Mouse (Mus musculus) midbrain, embryonic 11.5 days (tissue): ENCODE measurements around the gene Rpl37a. TPM values are rescaled to one million over a fixed set of nuclear protein-coding genes. Genes with fewer than 3 reads are reported as not detected.
A peak's percentile ranks its signal among the peaks of the same experiment; 100 is the strongest.

Source experiments
- ATAC-seq: fragments of 200-750 bp; cut with Nextera tagmentation; 2 replicates; pipeline ENCODE4 v1.8.0; 2017; ENCODE audit warnings: moderate TSS enrichment, moderate library complexity; ENCODE audit not compliant: low FRiP score
- DNase-seq: peaks from one replicate; pipeline ENCODE4 v3.0.0; 2015; ENCODE audit warnings: low spot score; ENCODE audit errors: missing footprints
- H3K27ac ChIP-seq: fragments of 300-500 bp; sonication (generic); 2 replicates; pipeline ENCODE4 v1.5.1; 2014; ENCODE audit warnings: low read depth, low read length
- H3K27me3 ChIP-seq: fragments of 300-500 bp; sonication (generic); 2 replicates; pipeline ENCODE4 v1.6.1; 2014; ENCODE audit warnings: mild to moderate bottlenecking, low read length, moderate library complexity, mixed read lengths; ENCODE audit not compliant: control insufficient read depth, insufficient read depth
- H3K36me3 ChIP-seq: fragments of 300-500 bp; sonication (generic); 2 replicates; pipeline ENCODE4 v1.6.1; 2014; ENCODE audit warnings: mild to moderate bottlenecking, low read length, moderate library complexity, mixed read lengths; ENCODE audit not compliant: control insufficient read depth, insufficient read depth
- H3K4me1 ChIP-seq: fragments of 300-500 bp; sonication (generic); 2 replicates; pipeline ENCODE4 v1.6.1; 2014; ENCODE audit warnings: low read length; ENCODE audit not compliant: control insufficient read depth, insufficient read depth
- H3K4me2 ChIP-seq: fragments of 300-500 bp; sonication (generic); 2 replicates; pipeline ENCODE4 v1.6.1; 2014; ENCODE audit warnings: mild to moderate bottlenecking, moderate library complexity
- H3K4me3 ChIP-seq: fragments of 300-500 bp; sonication (generic); 2 replicates; pipeline ENCODE4 v1.5.1; 2014; ENCODE audit warnings: low read depth, low read length
- H3K9ac ChIP-seq: fragments of 300-500 bp; sonication (generic); 2 replicates; pipeline ENCODE4 v1.6.1; 2014; ENCODE audit warnings: low read length
- H3K9me3 ChIP-seq: fragments of 300-500 bp; sonication (generic); 2 replicates; pipeline ENCODE4 v1.6.1; 2016; ENCODE audit warnings: low read length; ENCODE audit not compliant: control insufficient read depth
- WGBS: fragments of 180-500 bp; shearing (Covaris S2); extraction: QIAGEN DNeasy Blood & Tissue Kit; methylation state at CpG from one replicate; pipeline ENCODE4 v1.1.7; 2014; 5-methylcytosine and 5-hydroxymethylcytosine counted together
- polyA plus RNA-seq: library from polyadenylated mRNA; unstranded; fragments of >200 nt; fragmentation: Nextera tagmentation; extraction: Ambion mirVana; gene quantifications from 2 replicates; pipeline ENCODE4 v1.2.1, GENCODE M21; 2014

Gene Rpl37a
- 1,496 and 1,598 TPM in 2 replicates for polyA plus RNA-seq

DNA sequence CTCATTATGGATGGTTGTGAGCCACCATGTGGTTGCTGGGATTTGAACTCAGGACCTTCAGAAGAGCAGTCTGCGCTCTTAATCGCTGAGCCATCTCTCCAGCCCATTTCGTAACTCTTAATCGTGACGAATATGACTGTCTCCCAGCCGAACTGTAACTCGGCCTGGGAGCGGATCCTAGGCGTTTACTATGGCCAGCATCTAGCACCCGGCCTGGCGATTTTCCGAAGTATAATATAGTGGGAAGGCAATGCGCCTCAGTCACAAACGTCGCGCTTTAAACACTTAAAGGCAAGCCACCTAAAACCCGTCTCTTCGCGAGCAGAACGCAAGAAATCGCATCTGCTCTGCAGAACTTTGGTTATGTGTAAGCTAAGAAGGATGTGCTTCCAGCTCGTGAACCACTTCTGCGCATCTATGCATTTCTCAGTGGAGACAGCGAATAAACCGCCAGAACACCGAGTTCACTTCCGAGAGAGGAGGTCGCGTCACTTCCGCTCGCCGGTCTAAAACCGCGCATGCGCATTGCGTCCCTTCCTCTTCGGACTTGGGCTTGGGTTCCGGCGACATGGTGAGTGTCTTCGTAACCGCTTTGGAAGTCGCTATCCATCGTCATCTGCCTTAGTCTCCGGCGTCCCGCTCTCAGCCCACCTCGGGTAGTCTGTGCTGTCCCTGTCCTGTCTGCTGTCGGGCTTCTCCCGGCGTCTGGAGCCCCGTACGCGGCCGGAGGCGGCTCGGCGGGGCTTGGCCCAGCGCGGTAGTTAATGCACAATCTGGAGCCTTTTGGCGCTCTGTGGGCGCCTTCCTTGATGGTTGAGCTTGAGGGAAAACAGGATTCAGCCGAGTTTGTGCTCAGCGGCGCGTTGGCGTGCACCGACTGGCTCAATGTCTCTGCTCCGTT lies at the start of gene Rpl37a:
Rpl37a (plus strand) TSS at position 538 of the 901 bp plus-strand sequence.
- peaks cover 11% of the 10 kb centered on the region for H3K4me1 ChIP-seq
- peak within 1 kb of the TSS; percentile 80 for H3K27ac ChIP-seq
- peak within 1 kb of the TSS; percentile 81 for H3K9ac ChIP-seq
- DNase-seq (peak; percentile 99), ATAC-seq (peak; percentile 92)
- H3K9me3 ChIP-seq = no peaks in the 10 kb centered on the region
- H3K27me3 ChIP-seq = no peaks in the 10 kb centered on the region
- 4% methylated on average over 68 of the region's 68 CpGs for WGBS
- H3K36me3 ChIP-seq = peaks cover 3% of the 10 kb centered on the region; the same call in 1 of the 2 replicates
- peak within 1 kb of the TSS; percentile 71 for H3K4me3 ChIP-seq
- peak within 1 kb of the TSS; percentile 77 for H3K4me2 ChIP-seq

DNA sequence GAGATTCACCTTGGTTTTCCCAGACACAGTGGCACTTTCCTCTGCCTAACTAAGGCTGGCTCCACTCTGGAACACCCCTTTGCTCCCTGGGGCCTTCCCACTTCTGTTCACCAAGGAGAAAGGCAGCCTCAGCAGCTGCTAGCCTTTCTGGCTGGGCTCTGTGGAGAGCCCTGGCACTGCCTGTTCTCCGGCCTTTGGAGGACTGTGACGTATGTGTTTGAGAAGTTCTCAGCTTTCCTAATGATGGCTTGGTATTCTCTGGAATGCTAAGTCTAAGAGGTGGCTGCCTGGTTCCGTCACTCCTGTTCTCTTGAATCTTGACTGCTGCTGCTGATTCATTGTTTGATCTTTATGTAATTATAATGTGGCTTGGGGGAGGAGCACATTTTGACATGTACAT lies 38.0 kb upstream of the Rpl37a start:
- WGBS = 63% methylated on average over 3 of the region's 3 CpGs
- no peak overlapping the region for H3K9ac ChIP-seq
- H3K27me3 ChIP-seq = no peaks in the 10 kb centered on the region
- H3K4me2 ChIP-seq = no peak overlapping the region
- H3K36me3 ChIP-seq = no peaks in the 10 kb centered on the region
- no peaks in the 10 kb centered on the region for H3K9me3 ChIP-seq
- no peak overlapping the region for H3K27ac ChIP-seq
- ATAC-seq (no peak), DNase-seq (no peak)
- no peak overlapping the region for H3K4me3 ChIP-seq
- H3K4me1 ChIP-seq = no peaks in the 10 kb centered on the region

DNA sequence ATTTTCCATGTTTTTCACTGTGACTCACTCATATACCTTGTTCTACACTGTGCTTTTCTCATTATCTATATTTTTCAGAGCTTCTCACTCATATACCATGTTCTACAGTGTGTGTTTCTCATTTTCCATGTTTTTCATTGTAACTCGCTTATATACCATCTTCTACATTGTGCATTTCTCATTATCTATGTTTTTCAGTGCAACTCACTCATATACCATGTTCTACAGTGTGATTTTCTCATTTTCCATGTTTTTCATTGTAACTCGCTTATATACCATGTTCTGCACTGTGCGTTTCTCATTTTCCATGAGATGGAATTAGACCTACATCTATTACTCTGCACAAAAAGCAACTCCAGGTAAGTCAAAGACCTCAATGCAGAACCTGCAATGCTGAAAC lies 14.8 kb upstream of the Rpl37a start:
- H3K36me3 ChIP-seq = no peaks in the 10 kb centered on the region
- no peak overlapping the region for H3K4me2 ChIP-seq
- no peak overlapping the region for H3K4me3 ChIP-seq
- no peaks in the 10 kb centered on the region for H3K27me3 ChIP-seq
- 54% methylated on average over 3 of the region's 3 CpGs for WGBS
- H3K4me1 ChIP-seq = no peaks in the 10 kb centered on the region
- DNase-seq (no peak), ATAC-seq (no peak)
- no peaks in the 10 kb centered on the region for H3K9me3 ChIP-seq
- no peak overlapping the region for H3K9ac ChIP-seq
- no peak overlapping the region for H3K27ac ChIP-seq

DNA sequence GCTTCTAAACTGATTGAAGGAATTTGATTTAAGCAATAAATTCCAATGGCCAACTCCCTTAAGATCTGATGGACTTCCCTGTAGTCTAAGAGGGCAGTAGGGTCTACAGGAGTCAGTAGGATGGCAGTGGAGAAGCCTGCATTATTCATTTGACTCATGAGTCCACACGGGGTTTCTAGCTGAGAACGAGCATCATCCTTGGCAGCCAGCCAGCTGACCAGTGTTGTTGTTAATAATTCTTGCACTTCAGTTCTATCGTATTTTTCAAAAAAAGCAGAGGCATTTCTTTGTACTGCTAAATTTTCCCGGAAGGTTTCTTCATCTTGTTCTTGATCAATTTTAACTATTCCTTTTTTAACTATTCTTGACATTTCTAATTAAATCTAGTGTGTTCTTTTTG lies 12.4 kb upstream of the Rpl37a start:
- no peaks in the 10 kb centered on the region for H3K27me3 ChIP-seq
- no peaks in the 10 kb centered on the region for H3K9me3 ChIP-seq
- no peak overlapping the region for H3K4me3 ChIP-seq
- H3K9ac ChIP-seq = no peak overlapping the region
- no peak for DNase-seq
- no peaks in the 10 kb centered on the region for H3K4me1 ChIP-seq
- no peak overlapping the region for H3K27ac ChIP-seq
- ATAC-seq = no peak
- WGBS = 80% methylated on average over 4 of the region's 4 CpGs
- H3K36me3 ChIP-seq = no peaks in the 10 kb centered on the region
- H3K4me2 ChIP-seq = no peak overlapping the region

DNA sequence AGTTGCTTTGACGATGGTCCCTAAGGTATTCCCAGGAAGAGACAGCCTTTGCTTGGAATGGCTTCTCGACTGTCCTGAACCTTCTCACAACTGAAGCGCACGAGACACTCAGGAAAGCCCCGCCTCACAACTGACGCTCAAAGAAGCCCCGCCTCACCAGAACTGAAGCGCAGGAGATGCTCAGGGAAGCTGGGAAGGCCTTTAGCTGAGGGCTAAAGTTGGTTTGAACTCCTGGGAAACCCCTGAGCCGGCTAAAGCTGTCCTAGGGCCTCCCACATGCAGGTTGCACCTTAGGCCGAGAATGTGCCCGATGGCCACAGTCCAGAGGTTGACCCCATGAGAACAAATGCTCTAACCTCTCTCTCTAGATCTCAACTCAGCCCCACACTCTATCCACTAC lies 10.6 kb upstream of the Rpl37a start, which contains the start of gene Ankar:
Ankar (minus strand) TSS at position 101 of the 400 bp plus-strand sequence.
- no peak within 1 kb of the TSS for H3K4me2 ChIP-seq
- no peaks in the 10 kb centered on the region for H3K9me3 ChIP-seq
- DNase-seq (no peak), ATAC-seq (no peak)
- H3K36me3 ChIP-seq = no peaks in the 10 kb centered on the region
- no peak within 1 kb of the TSS for H3K4me3 ChIP-seq
- H3K9ac ChIP-seq = no peak within 1 kb of the TSS
- H3K4me1 ChIP-seq = no peaks in the 10 kb centered on the region
- H3K27me3 ChIP-seq = no peaks in the 10 kb centered on the region
- H3K27ac ChIP-seq = no peak within 1 kb of the TSS
- WGBS = 85% methylated on average over 11 of the region's 11 CpGs

DNA sequence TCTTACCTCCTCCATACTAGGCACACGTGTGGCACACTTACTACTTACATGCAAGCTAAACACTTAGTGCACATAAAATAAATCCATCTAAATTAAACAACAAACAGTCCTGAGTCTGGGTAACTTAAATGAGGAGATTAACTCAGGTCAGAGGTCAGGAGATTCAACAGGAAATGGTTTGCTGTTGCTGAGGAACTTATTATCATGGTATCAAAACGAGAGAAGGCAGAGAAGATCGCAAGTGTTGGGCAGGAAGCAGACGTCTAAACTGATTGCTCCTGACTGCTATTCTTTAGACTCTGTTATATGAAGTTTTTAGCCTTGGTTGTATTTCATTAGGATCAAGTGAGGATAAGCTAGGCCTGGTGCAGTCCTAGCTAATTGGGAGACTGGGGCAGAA lies 3.6 kb upstream of the Rpl37a start:
- WGBS = 69% methylated on average over 4 of the region's 4 CpGs
- H3K9ac ChIP-seq = no peak overlapping the region
- DNase-seq = no peak

DNA sequence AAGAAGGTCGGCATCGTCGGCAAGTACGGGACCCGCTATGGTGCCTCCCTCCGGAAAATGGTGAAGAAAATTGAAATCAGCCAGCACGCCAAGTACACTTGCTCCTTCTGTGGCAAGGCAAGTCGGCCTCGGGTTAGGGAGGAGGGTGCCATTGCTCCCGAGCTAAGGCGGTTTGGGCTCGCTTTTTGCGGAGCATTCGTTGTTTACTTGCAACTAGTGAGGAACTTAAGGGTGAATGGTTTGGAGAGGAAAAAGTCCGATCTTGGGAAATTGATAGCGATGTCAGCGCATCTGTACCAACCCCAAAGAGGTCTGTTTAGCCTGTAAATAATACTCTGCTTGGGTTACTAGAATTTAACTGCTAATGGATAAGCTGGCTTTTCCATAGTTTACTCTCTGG lies 594 bp downstream of the Rpl37a start:
- H3K36me3 ChIP-seq = peaks cover 3% of the 10 kb centered on the region; the same call in 1 of the 2 replicates
- DNase-seq (peak; percentile 91), ATAC-seq (no peak)
- no peaks in the 10 kb centered on the region for H3K27me3 ChIP-seq
- peak overlapping the region; percentile 80 for H3K27ac ChIP-seq
- H3K4me1 ChIP-seq = peaks cover 11% of the 10 kb centered on the region
- H3K9me3 ChIP-seq = no peaks in the 10 kb centered on the region
- H3K9ac ChIP-seq = peak overlapping the region; percentile 81
- WGBS = 1% methylated on average over 17 of the region's 17 CpGs
- peak overlapping the region; percentile 71 for H3K4me3 ChIP-seq
- peak overlapping the region; percentile 77 for H3K4me2 ChIP-seq

More for the DNA sequence above, 3.6 kb upstream of the Rpl37a start:
- ATAC-seq = no peak
- Histone ChIP-seq H3K27ac (no peak overlapping the region), H3K4me3 (no peak overlapping the region), H3K4me2 (no peak overlapping the region), H3K27me3 (no peaks in the 10 kb centered on the region), H3K9me3 (no peaks in the 10 kb centered on the region), H3K4me1 (peaks cover 4% of the 10 kb centered on the region; the same call in 1 of the 2 replicates), H3K36me3 (peaks cover under 1% of the 10 kb centered on the region; the same call in 1 of the 2 replicates)

DNA sequence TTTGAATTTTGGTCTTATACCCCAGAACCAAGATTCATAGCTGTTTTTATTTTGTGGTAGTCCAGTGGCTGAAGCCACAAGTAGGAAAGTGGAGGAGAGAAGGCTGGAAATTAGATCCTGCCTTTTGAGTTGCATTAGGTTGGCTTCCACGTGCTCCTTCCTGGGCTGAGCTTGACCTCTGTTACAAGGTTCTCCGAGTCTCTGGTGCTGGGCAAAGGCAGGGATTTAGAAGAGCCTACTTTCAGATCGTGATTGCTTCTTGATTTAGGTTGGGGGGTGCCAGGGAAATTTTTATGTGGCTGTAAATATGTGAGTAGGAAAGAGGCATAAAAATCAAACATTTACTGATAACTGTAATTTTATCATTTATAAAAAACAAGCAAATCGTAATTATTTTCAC lies 3.5 kb downstream of the Rpl37a start:
- Histone ChIP-seq H3K27me3 (no peaks in the 10 kb centered on the region), H3K4me1 (peaks cover 11% of the 10 kb centered on the region), H3K9ac (no peak overlapping the region), H3K36me3 (peaks cover 3% of the 10 kb centered on the region; the same call in 1 of the 2 replicates), H3K4me3 (no peak overlapping the region), H3K4me2 (no peak overlapping the region), H3K9me3 (no peaks in the 10 kb centered on the region), H3K27ac (no peak overlapping the region)
- DNase-seq (no peak), ATAC-seq (no peak)
- WGBS = 80% methylated on average over 4 of the region's 4 CpGs

DNA sequence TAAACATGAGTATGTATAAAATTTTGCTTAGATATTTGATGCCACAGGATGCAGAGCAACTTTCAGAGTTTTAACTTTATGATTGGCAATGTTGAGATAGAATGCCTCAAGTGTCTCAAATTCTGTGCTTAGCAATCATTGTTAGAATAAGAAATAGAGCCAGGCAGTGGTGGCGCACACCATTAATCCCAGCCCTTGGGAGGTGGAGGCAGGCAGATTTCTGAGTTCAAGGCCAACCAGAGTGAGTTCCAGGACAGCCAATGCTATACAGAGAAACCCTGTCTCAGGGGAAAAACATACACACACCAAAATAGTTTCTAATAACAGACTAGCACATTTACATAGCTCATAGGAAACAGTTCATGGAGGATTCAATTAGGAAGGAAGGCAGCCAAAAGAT lies 4.0 kb downstream of the Rpl37a start:
- H3K4me1 ChIP-seq = peaks cover 11% of the 10 kb centered on the region
- no peak overlapping the region for H3K27ac ChIP-seq
- no peak overlapping the region for H3K4me2 ChIP-seq
- no peak overlapping the region for H3K9ac ChIP-seq
- ATAC-seq (no peak), DNase-seq (no peak)
- 93% methylated on average over 1 of the region's 1 CpGs for WGBS
- peaks cover 3% of the 10 kb centered on the region; the same call in 1 of the 2 replicates for H3K36me3 ChIP-seq
- H3K27me3 ChIP-seq = no peaks in the 10 kb centered on the region
- no peak overlapping the region for H3K4me3 ChIP-seq
- no peaks in the 10 kb centered on the region for H3K9me3 ChIP-seq
